26 mouse cellular contexts compared by ENCODE assay signal in genomic region chr5:67943199-67943598, GRCm38 (mm10). TPM values are rescaled to one million over a fixed set of nuclear protein-coding genes. Genes with fewer than 3 reads are reported as not detected.
DNase-seq lines count a peak whose midpoint lies in the region; ATAC-seq and TF ChIP-seq lines count a peak whose summit lies in the region.
"Had no signal": no experiment of that assay in that cellular context is flagged by ENCODE, and none has a peak within 500 bp of the region (broad histone marks: within the 10 kb centered on the region; RNA-seq: fewer than 3 reads in every experiment).

No protein-coding gene starts in this region.

- no peaks in the 10 kb centered on the region for H3K36me3 ChIP-seq in heart, adult 2 months (ENCODE audit: control insufficient read depth, insufficient read depth, low read length)
- H3K36me3 ChIP-seq: limb, embryonic 13.5 days; neural tube, embryonic 15.5 days had no signal

- H3K79me2 ChIP-seq in heart, adult 2 months (replicated peaks; ENCODE audit: control insufficient read depth, insufficient read depth, low read length): no peaks in the 10 kb centered on the region

- H3K9ac ChIP-seq in heart, adult 2 months (ENCODE audit: low read depth, low read length): no peak overlapping the region
- H3K9ac ChIP-seq: limb, embryonic 13.5 days; neural tube, embryonic 15.5 days had no signal

- peak; percentile 89 for ATAC-seq in common myeloid progenitor, adult 5-6 weeks (replicated peaks; ENCODE audit: low read depth, poor library complexity, severe bottlenecking)
- ATAC-seq: forebrain, embryonic 14.5 days; hindbrain, embryonic 16.5 days had no signal

- intact Hi-C loops in heart, adult 2 months (cut with DNase I): no loop called here
- intact Hi-C loops in heart, postnatal 36 days (cut with DNase I): loop anchor here (5.0 kb wide), 3 partner anchors 96 to 186 kb away; partner anchors contain the start of gene Atp8a1
- intact Hi-C loops in left cerebral cortex, postnatal 4 days (cut with DNase I): no loop called here

- H3K27me3 ChIP-seq in heart, adult 2 months (ENCODE audit: control insufficient read depth, insufficient read depth, low read length): no peaks in the 10 kb centered on the region
- H3K27me3 ChIP-seq: CH12.LX; limb, embryonic 13.5 days; neural tube, embryonic 15.5 days had no signal

- WGBS in heart, adult 2 months: 15% methylated on average over 2 of the region's 2 CpGs

- no peak for TF ChIP-seq EP300 in heart, adult 2 months (IDR thresholded peaks at IDR 0.05; ENCODE audit: insufficient read depth, low read depth, low read length)

- H3K4me3 ChIP-seq in heart, adult 2 months: no peak overlapping the region
- H3K4me3 ChIP-seq in layer of hippocampus, adult 2 months: no peak overlapping the region
- H3K4me3 ChIP-seq: erythroblast, embryonic 14.5 days; limb, embryonic 13.5 days; myocyte; neural tube, embryonic 15.5 days had no signal

- no peak for DNase-seq in heart, adult 2 months
- no peak for DNase-seq in heart, postnatal 36 days
- peak; percentile 12 for DNase-seq in kidney, postnatal 14 days
- DNase-seq in kidney, adult 18-20 months: no peak
- DNase-seq in lung, postnatal 36 days: peak; percentile 65
- DNase-seq in layer of hippocampus, adult 2 months (ENCODE audit: low spot score in 2 of 2): no peak
- no peak for DNase-seq in left cerebral cortex, postnatal 4 days
- DNase-seq: cerebellum, adult 11-12 months; midbrain, embryonic 14.5 days had no signal

- peaks cover 2% of the 10 kb centered on the region; the same call in 1 of the 2 replicates for H3K4me1 ChIP-seq in heart, adult 2 months (ENCODE audit: control insufficient read depth, insufficient read depth, low read length)
- H3K4me1 ChIP-seq: limb, embryonic 13.5 days; neural tube, embryonic 15.5 days had no signal

- H3K27ac ChIP-seq in heart, adult 2 months: peak overlapping the region; percentile 57
- no peak overlapping the region for H3K27ac ChIP-seq in layer of hippocampus, adult 2 months
- H3K27ac ChIP-seq: limb, embryonic 13.5 days; neural tube, embryonic 15.5 days had no signal

- TF ChIP-seq POLR2A in heart, adult 2 months (IDR thresholded peaks at IDR 0.05; ENCODE audit: insufficient read depth, low read depth, low read length): no peak

- TF ChIP-seq CTCF in heart, adult 2 months (IDR thresholded peaks at IDR 0.05): no peak
- TF ChIP-seq CTCF in layer of hippocampus, adult 2 months (conservative IDR thresholded peaks at IDR 0.05): no peak

RNA-seq across cellular contexts. Expression of gene Gm5108, which starts 1.7 kb away (rescaled TPM):
- total RNA-seq in heart, adult 2 months (2021): not detected
- not detected in 2 replicates for polyA plus RNA-seq in heart, adult 2 months (2012; rRNA removed)
- not detected for total RNA-seq in heart, postnatal 36 days (2021)
- total RNA-seq in common myeloid progenitor, adult 5-6 weeks (2017): not detected in 2 replicates
- not detected for total RNA-seq in layer of hippocampus, adult 2 months (2021)
- total RNA-seq in left cerebral cortex, postnatal 4 days (2021): not detected
- total RNA-seq: adrenal gland, adult 18-20 months; CH12.LX; layer of hippocampus, adult 8-10 months; left cerebral cortex, adult 8-10 months had no signal
- polyA plus RNA-seq: embryonic facial prominence, embryonic 11.5 days; erythroblast, embryonic 14.5 days; forebrain, embryonic 14.5 days; gonadal fat pad, adult 2 months; heart, embryonic 16.5 days; hindbrain, embryonic 16.5 days; limb, embryonic 13.5 days; midbrain, embryonic 14.5 days; myocyte; neural tube, embryonic 15.5 days; stomach, embryonic 14.5 days; thymus, postnatal 0 days had no signal

RNA-seq across cellular contexts. Expression of gene Gm21905, which starts 3.0 kb away (rescaled TPM):
- total RNA-seq in heart, adult 2 months (2021): not detected
- polyA plus RNA-seq in heart, adult 2 months (2012; rRNA removed): not detected in 2 replicates
- not detected for total RNA-seq in heart, postnatal 36 days (2021)
- not detected in 2 replicates for total RNA-seq in common myeloid progenitor, adult 5-6 weeks (2017)
- not detected for total RNA-seq in layer of hippocampus, adult 2 months (2021)
- total RNA-seq in left cerebral cortex, postnatal 4 days (2021): not detected
- total RNA-seq: adrenal gland, adult 18-20 months; CH12.LX; layer of hippocampus, adult 8-10 months; left cerebral cortex, adult 8-10 months had no signal
- polyA plus RNA-seq: embryonic facial prominence, embryonic 11.5 days; erythroblast, embryonic 14.5 days; forebrain, embryonic 14.5 days; gonadal fat pad, adult 2 months; heart, embryonic 16.5 days; hindbrain, embryonic 16.5 days; intestine, postnatal 0 days; limb, embryonic 13.5 days; midbrain, embryonic 14.5 days; myocyte; neural tube, embryonic 15.5 days; stomach, embryonic 14.5 days; thymus, postnatal 0 days had no signal

Comparison
In these comparisons a context has a peak if more than half of its experiments do, and no peak if none do; other contexts are left out.
1. DNase-seq: peak in kidney, postnatal 14 days (single experiment) and lung, postnatal 36 days (single experiment); none in heart, adult 2 months (0 of 2), heart, postnatal 36 days (0 of 2), kidney, adult 18-20 months (single experiment), layer of hippocampus, adult 2 months (0 of 2) and left cerebral cortex, postnatal 4 days (single experiment).